Mouse (Mus musculus) testis, adult 2 months (tissue): ENCODE data around the gene Rbm38.

Experiments
- CTCF ChIP-seq: fragments of 200-500 bp; IDR thresholded peaks from 2 replicates; pipeline ENCODE4 v1.5.1; 2012; ENCODE audit warnings: low read depth, mild to moderate bottlenecking, inconsistent platforms, low read length, moderate library complexity; ENCODE audit not compliant: control insufficient read depth, insufficient read depth, insufficient replicate concordance
- POLR2A ChIP-seq: fragments of 200-500 bp; IDR thresholded peaks from 2 replicates; pipeline ENCODE4 v1.6.1; 2012; ENCODE audit warnings: low read depth, mild to moderate bottlenecking, inconsistent platforms, low read length, moderate library complexity; ENCODE audit not compliant: control insufficient read depth

DNA sequence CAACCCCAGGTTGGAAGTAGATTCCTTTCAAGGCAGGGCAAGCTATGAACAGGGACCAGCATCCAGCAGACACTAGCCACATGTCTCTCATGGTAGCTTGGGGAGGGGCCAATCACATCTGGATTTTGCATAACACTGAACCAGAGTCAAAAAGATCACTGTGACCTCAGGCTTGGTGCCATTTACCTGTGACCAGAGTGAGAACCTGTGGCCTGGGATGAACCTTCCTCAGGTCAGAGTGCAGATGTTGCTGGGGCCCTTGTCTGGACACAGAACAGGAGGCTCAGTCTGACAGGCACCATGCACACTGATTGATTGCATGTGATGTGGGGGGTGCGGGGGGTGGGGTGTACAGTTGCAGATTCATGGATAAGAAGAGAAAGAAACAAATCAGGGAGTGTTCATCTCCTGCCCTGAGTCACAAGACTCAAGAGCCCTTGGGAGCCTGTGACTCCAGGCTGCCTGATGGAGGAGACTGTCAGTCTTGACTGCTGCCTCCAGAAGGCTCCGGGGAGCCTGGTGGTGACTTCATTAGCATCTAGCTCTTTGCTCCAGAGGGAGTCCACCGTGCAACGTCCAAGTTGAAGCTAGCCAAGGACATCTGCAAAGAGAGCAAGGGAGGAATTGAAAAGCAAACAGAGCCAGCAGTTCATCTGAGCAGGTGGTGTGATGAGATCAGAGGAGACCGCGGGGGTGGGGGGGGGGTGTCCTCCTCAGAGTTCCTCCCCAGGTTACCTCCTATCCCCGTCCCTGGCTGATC, 46.3 kb upstream of the Rbm38 start:
- no peak for TF ChIP-seq CTCF
- TF ChIP-seq POLR2A: no peak
